Mouse (Mus musculus) intestine, postnatal 0 days (tissue): ENCODE measurements around the gene Nudt13. TPM values are rescaled to one million over a fixed set of nuclear protein-coding genes. Genes with fewer than 3 reads are reported as not detected.

Experiments
- ATAC-seq: fragments of 200-750 bp; cut with Nextera tagmentation; 2 replicates; pipeline ENCODE4 v1.8.0; 2017; ENCODE audit warnings: mild to moderate bottlenecking, moderate TSS enrichment, moderate library complexity
- H3K27ac ChIP-seq: fragments of 300-500 bp; sonication (generic); 2 replicates; pipeline ENCODE4 v1.5.1; 2014; ENCODE audit warnings: mild to moderate bottlenecking, low read depth, low read length, moderate library complexity
- H3K27me3 ChIP-seq: fragments of 300-500 bp; sonication (generic); replicated peaks from 2 replicates; pipeline ENCODE4 v1.6.1; 2014; ENCODE audit warnings: low read length, mixed read lengths; ENCODE audit not compliant: control insufficient read depth, insufficient read depth
- H3K36me3 ChIP-seq: fragments of 300-500 bp; sonication (generic); 2 replicates; pipeline ENCODE4 v1.6.1; 2014; ENCODE audit warnings: mild to moderate bottlenecking, moderate library complexity; ENCODE audit not compliant: control insufficient read depth, insufficient read depth
- H3K4me1 ChIP-seq: fragments of 300-500 bp; sonication (generic); replicated peaks from 2 replicates; pipeline ENCODE4 v1.6.1; 2014; ENCODE audit warnings: antibody characterized with exemption, low read length, mixed read lengths; ENCODE audit not compliant: control insufficient read depth, insufficient read depth
- H3K4me2 ChIP-seq: fragments of 300-500 bp; sonication (generic); replicated peaks from 2 replicates; pipeline ENCODE4 v1.6.1; 2014; ENCODE audit warnings: low read depth, mild to moderate bottlenecking, moderate library complexity
- H3K4me3 ChIP-seq: fragments of 300-500 bp; sonication (generic); 2 replicates; pipeline ENCODE4 v1.5.1; 2014; ENCODE audit warnings: low read depth, low read length
- H3K9ac ChIP-seq: fragments of 300-500 bp; sonication (generic); 2 replicates; pipeline ENCODE4 v1.6.1; 2014; ENCODE audit warnings: mild to moderate bottlenecking, low read depth, low read length
- H3K9me3 ChIP-seq: fragments of 300-500 bp; sonication (generic); 2 replicates; pipeline ENCODE4 v1.6.1; 2016; ENCODE audit warnings: mixed run types; ENCODE audit not compliant: control insufficient read depth
- CTCF ChIP-seq: sonication (generic); IDR thresholded peaks from 2 replicates; pipeline ENCODE4 v1.5.1; 2016; ENCODE audit warnings: low read depth, mild to moderate bottlenecking, control low read depth, antibody characterized with exemption, moderate library complexity
- WGBS: fragments of 180-500 bp; shearing (Covaris S2); extraction: QIAGEN DNeasy Blood & Tissue Kit; methylation state at CpG from one replicate; pipeline ENCODE4 v1.1.7; 2014; 5-methylcytosine and 5-hydroxymethylcytosine counted together
- polyA plus RNA-seq: library from polyadenylated mRNA; unstranded; fragments of >200 nt; fragmentation: Nextera tagmentation; extraction: Ambion mirVana; gene quantifications from 2 replicates; pipeline ENCODE4 v1.2.1, GENCODE M21; 2015

Gene Nudt13
- polyA plus RNA-seq, 1 experiment from 2014 or later = 7.4 TPM

GRCm38 (mm10) chr14:20331316-20331715, 36.8 kb downstream of the Nudt13 start:
- TF ChIP-seq CTCF = no peak
- 89% methylated on average over 4 of the region's 4 CpGs for WGBS
- no peaks in the 10 kb centered on the region for H3K27me3 ChIP-seq
- no peak overlapping the region for H3K4me2 ChIP-seq
- no peak overlapping the region for H3K4me3 ChIP-seq
- ATAC-seq = no peak
- H3K27ac ChIP-seq = no peak overlapping the region
- no peak overlapping the region for H3K9ac ChIP-seq
- peaks cover 68% of the 10 kb centered on the region for H3K36me3 ChIP-seq
- no peaks in the 10 kb centered on the region for H3K9me3 ChIP-seq
- no peaks in the 10 kb centered on the region for H3K4me1 ChIP-seq

GRCm38 (mm10) chr14:20339415-20339814, 44.9 kb downstream of the Nudt13 start:
- Histone ChIP-seq H3K36me3 (peaks cover 50% of the 10 kb centered on the region), H3K9me3 (no peaks in the 10 kb centered on the region), H3K9ac (no peak overlapping the region), H3K27ac (no peak overlapping the region), H3K4me2 (no peak overlapping the region), H3K4me3 (no peak overlapping the region), H3K27me3 (no peaks in the 10 kb centered on the region), H3K4me1 (no peaks in the 10 kb centered on the region)
- WGBS = 96% methylated on average over 5 of the region's 5 CpGs
- TF ChIP-seq CTCF = no peak
- ATAC-seq = no peak

GRCm38 (mm10) chr14:20340149-20340548, 45.7 kb downstream of the Nudt13 start:
- no peaks in the 10 kb centered on the region for H3K9me3 ChIP-seq
- H3K9ac ChIP-seq = no peak overlapping the region
- WGBS = 83% methylated on average over 8 of the region's 8 CpGs
- no peak overlapping the region for H3K27ac ChIP-seq
- H3K36me3 ChIP-seq = peaks cover 49% of the 10 kb centered on the region
- no peaks in the 10 kb centered on the region for H3K4me1 ChIP-seq
- peak; percentile 33; the same call in 1 of the 2 replicates for ATAC-seq
- H3K27me3 ChIP-seq = no peaks in the 10 kb centered on the region
- H3K4me3 ChIP-seq = no peak overlapping the region
- TF ChIP-seq CTCF = peak; percentile 62
- H3K4me2 ChIP-seq = no peak overlapping the region

GRCm38 (mm10) chr14:20340866-20341265, 46.4 kb downstream of the Nudt13 start:
- Histone ChIP-seq H3K4me1 (no peaks in the 10 kb centered on the region), H3K36me3 (peaks cover 45% of the 10 kb centered on the region), H3K27me3 (no peaks in the 10 kb centered on the region), H3K9ac (no peak overlapping the region), H3K27ac (no peak overlapping the region), H3K4me2 (no peak overlapping the region), H3K9me3 (no peaks in the 10 kb centered on the region), H3K4me3 (no peak overlapping the region)
- WGBS = 66% methylated on average over 7 of the region's 7 CpGs
- TF ChIP-seq CTCF = no peak
- no peak for ATAC-seq

GRCm38 (mm10) chr14:20345885-20346284, 51.4 kb downstream of the Nudt13 start:
- H3K27ac ChIP-seq = no peak overlapping the region
- WGBS = 75% methylated on average over 9 of the region's 9 CpGs
- no peak overlapping the region for H3K4me2 ChIP-seq
- no peak for TF ChIP-seq CTCF
- no peaks in the 10 kb centered on the region; the same call in 1 of the 2 replicates for H3K4me1 ChIP-seq
- H3K9ac ChIP-seq = no peak overlapping the region
- peaks cover 26% of the 10 kb centered on the region for H3K36me3 ChIP-seq
- H3K9me3 ChIP-seq = no peaks in the 10 kb centered on the region
- no peak overlapping the region for H3K4me3 ChIP-seq
- ATAC-seq = no peak
- no peaks in the 10 kb centered on the region for H3K27me3 ChIP-seq

- H3K36me3 ChIP-seq = peaks cover 21% of the 10 kb centered on the region
- peak; percentile 60 for ATAC-seq
- WGBS = 2% methylated on average over 15 of the region's 15 CpGs
- H3K9me3 ChIP-seq = no peaks in the 10 kb centered on the region
- H3K27ac ChIP-seq = peak overlapping the region; percentile 94
- H3K4me1 ChIP-seq = no peaks in the 10 kb centered on the region; the same call in 1 of the 2 replicates
- H3K4me2 ChIP-seq = peak overlapping the region; percentile 79
- peak overlapping the region; percentile 88 for H3K9ac ChIP-seq
- no peaks in the 10 kb centered on the region for H3K27me3 ChIP-seq
- no peak for TF ChIP-seq CTCF
- peak overlapping the region; percentile 62 for H3K4me3 ChIP-seq
Observed at GRCm38 (mm10) chr14:20347441-20347990, 53.0 kb downstream of the Nudt13 start.
